Comparison of ENCODE assay signal across 9 mouse cellular contexts in the genomic region with DNA sequence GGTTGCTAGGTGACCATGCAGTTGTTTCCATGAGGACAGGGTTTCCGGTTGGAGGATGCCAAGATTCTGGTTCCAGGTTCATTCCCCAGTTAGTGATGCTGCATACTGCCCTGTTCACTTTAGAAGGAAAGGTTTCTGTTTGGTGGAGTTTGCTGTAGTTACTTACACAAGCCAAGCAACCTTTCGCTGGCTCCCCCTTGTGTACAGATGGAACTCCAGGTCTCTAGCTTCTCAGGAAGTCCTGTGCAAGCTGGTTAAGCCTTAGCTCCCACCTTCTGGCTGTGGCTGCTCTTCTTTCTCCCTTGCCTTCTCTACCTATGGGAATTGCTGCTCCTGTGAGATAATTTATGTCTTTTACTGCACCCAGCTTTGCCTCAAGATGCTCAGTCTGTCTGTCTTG. TPM values are rescaled to one million over a fixed set of nuclear protein-coding genes. Genes with fewer than 3 reads are reported as not detected.
A peak's percentile ranks its signal among the peaks of the same experiment; 100 is the strongest.
DNase-seq lines count a peak whose midpoint lies in the region; ATAC-seq and TF ChIP-seq lines count a peak whose summit lies in the region.
"Had no signal": no experiment of that assay in that cellular context is flagged by ENCODE, and none has a peak within 500 bp of the region (broad histone marks: within the 10 kb centered on the region; RNA-seq: fewer than 3 reads in every experiment).

No protein-coding gene starts in this region.

- H3K4me2 ChIP-seq in kidney, postnatal 0 days (ENCODE audit: low read length): no peak overlapping the region

- DNase-seq in cerebellum, postnatal 10 days: peak; percentile 34 to 38
- peak; percentile 15 to 42 for DNase-seq in left cerebral cortex, postnatal 14 days (ENCODE audit: low spot score in 2 of 2)
- no peak for DNase-seq in left cerebral cortex, adult 11 months (ENCODE audit: low spot score)
- DNase-seq in ZHBTc4 (ENCODE audit: low read depth, low spot score): peak; percentile 18
- DNase-seq in kidney, postnatal 0 days (ENCODE audit: low spot score): peak; percentile 66
- no peak for DNase-seq in layer of hippocampus, adult 8-10 months (ENCODE audit: low spot score in 2 of 2)

- no peaks in the 10 kb centered on the region for H3K9me3 ChIP-seq in kidney, postnatal 0 days (replicated peaks; ENCODE audit: low read length)

- no peaks in the 10 kb centered on the region for H3K36me3 ChIP-seq in kidney, postnatal 0 days (ENCODE audit: insufficient read depth, low read length)

- no peak overlapping the region for H3K27ac ChIP-seq in kidney, postnatal 0 days

- no peak for ATAC-seq in cerebellum, adult (ENCODE audit: insufficient number of reproducible peaks, low FRiP score, low TSS enrichment)
- ATAC-seq in kidney, postnatal 0 days (replicated peaks; ENCODE audit: low FRiP score, low read depth): no peak
- ATAC-seq in erythroblast, adult 5-6 weeks (replicated peaks; ENCODE audit: low FRiP score, poor library complexity, severe bottlenecking): no peak

- no peaks in the 10 kb centered on the region for H3K4me1 ChIP-seq in kidney, postnatal 0 days (replicated peaks; ENCODE audit: insufficient read depth, low read length)
- H3K4me1 ChIP-seq: megakaryocyte, embryonic 14.5 days had no signal

- no peaks in the 10 kb centered on the region for H3K27me3 ChIP-seq in kidney, postnatal 0 days (ENCODE audit: insufficient read depth, low read length)
- H3K27me3 ChIP-seq: megakaryocyte, embryonic 14.5 days had no signal

- H3K9ac ChIP-seq in kidney, postnatal 0 days (ENCODE audit: low read depth, low read length): no peak overlapping the region

- TF ChIP-seq CTCF in kidney, postnatal 0 days (IDR thresholded peaks at IDR 0.05; ENCODE audit: low read depth): peak; percentile 70

- 70% methylated on average over 2 of the region's 2 CpGs for WGBS in kidney, postnatal 0 days

- H3K4me3 ChIP-seq in kidney, postnatal 0 days (replicated peaks; ENCODE audit: low read depth, low read length): no peak overlapping the region
- H3K4me3 ChIP-seq: megakaryocyte, embryonic 14.5 days had no signal

- intact Hi-C loops in left cerebral cortex, postnatal 14 days (cut with DNase I): no loop called here

RNA-seq across cellular contexts. Expression of a gene that starts 52.5 kb away (rescaled TPM):
- total RNA-seq in left cerebral cortex, postnatal 14 days (2021): 10 to 100 TPM; 17.1 to 30.1 TPM
- polyA plus RNA-seq in kidney, postnatal 0 days (2015; fragmentation: Nextera tagmentation; extraction: Ambion mirVana): 1.2 and 2.1 TPM in 2 replicates
- total RNA-seq in erythroblast, adult 5-6 weeks (2015; ENCODE audit: low replicate concordance): not detected in 2 replicates
- total RNA-seq in erythroblast, adult 5-6 weeks (2017; ENCODE audit: low replicate concordance): not detected in 2 replicates
- total RNA-seq in layer of hippocampus, adult 8-10 months (2022): 10 to 100 TPM; 20.9 to 30.4 (median 26.6) TPM

Comparison
In these comparisons a context has a peak if more than half of its experiments do, and no peak if none do; other contexts are left out.
1. DNase-seq: peak in cerebellum, postnatal 10 days (2 of 2), left cerebral cortex, postnatal 14 days (2 of 2), ZHBTc4 (single experiment) and kidney, postnatal 0 days (single experiment); none in left cerebral cortex, adult 11 months (single experiment) and layer of hippocampus, adult 8-10 months (0 of 2).
2. RNA of a gene that starts 52.5 kb away (total RNA-seq): 17.1 to 30.1 TPM in left cerebral cortex, postnatal 14 days and 20.9 to 30.4 TPM in layer of hippocampus, adult 8-10 months; not detected in erythroblast, adult 5-6 weeks; every median in the first group is over 10 times any median in the second.